Mouse (Mus musculus): ENCODE data around the gene Rngtt.
"Not testable (repeated sequence)": the region's sequence is repeated elsewhere in the genome, so short reads cannot be mapped to it uniquely, and the experiment has no call there.

Gene Rngtt

DNA sequence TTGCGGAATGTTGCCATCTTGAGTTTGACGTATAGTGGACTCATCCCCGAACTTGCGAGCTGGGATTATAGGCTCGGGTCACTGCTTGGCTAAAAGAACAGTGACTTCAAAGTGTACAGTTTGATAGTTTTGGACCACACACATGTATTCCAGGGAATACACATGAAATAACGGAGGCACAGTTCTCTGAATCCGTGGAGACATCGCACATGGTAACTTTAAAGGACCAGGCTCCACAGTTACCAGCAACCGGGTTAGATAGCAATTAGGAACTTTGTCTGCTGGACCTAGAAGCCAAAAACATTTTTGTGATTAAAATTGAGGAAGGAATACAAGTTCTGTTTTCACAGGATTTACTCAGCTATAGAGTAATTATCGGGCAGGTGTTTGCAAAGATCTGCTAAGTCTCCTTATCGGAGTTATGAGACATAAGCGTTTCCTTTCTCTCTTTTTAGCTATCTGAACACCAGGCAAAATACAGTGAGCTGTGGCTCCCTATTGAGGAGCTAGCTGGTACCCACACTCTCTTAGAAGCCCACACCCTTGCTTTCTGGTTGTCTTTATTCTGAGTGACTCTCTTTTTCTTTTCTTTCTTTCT is 828 bp downstream of the Rngtt start:
- no peak for DNase-seq (ENCODE audit: low spot score)

DNA sequence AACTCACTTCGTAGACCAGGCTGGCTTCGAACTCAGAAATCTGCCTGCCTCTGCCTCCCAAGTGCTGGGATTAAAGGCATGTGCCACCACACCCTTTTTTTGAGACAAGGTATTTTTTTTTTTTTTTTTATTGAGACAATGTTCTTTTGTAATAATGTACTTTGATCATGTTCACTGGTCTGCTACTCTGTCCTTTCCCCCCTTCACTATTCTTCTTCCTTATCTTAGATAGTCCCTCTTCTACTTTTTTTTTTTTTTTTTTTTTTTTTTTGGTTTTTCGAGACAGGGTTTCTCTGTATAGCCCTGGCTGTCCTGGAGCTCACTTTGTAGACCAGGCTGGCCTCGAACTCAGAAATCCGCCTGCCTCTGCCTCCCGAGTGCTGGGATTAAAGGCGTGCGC is 4.0 kb downstream of the Rngtt start:
- not testable (repeated sequence) for DNase-seq (ENCODE audit: low spot score)

DNA sequence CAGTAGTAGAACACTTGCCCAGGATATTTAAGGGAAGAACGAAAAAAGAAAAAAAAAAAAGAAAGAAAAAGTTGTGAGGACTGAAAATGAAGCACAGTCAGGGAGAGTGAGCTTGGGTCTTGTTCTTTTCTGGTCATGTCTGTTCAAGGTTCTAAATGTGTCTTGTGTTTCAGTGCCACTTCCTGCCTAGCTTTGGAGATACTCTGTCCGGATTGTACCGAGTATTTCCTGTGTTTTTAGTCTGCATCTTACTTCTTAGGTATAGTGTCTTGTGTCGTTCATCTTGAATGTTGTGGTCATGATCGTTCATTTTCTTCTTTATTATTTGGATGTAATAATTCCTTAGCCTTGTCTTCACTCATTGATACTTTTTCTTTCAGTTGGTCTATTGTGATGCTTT is 5.7 kb downstream of the Rngtt start:
- no peak for DNase-seq (ENCODE audit: low spot score)

DNA sequence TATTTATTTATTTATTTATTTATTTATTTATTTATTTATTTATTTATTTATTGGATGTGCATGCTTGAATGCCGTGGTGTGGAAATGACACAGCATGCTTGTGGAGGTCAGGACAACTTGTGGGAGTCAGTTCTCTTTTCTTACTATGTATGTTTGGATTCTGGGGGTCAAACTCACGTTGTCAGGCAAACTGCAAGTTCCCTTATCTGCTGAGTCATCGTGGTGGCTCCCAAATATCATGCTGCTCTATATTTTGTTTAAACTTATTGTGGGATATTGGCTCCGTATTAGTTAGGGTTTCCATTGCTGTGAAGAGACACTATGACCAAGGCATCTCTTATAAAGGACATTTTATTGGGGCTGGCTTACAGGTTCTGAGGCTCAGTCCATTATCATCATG is 21.0 kb downstream of the Rngtt start:
- no peak for DNase-seq (ENCODE audit: low spot score)

DNA sequence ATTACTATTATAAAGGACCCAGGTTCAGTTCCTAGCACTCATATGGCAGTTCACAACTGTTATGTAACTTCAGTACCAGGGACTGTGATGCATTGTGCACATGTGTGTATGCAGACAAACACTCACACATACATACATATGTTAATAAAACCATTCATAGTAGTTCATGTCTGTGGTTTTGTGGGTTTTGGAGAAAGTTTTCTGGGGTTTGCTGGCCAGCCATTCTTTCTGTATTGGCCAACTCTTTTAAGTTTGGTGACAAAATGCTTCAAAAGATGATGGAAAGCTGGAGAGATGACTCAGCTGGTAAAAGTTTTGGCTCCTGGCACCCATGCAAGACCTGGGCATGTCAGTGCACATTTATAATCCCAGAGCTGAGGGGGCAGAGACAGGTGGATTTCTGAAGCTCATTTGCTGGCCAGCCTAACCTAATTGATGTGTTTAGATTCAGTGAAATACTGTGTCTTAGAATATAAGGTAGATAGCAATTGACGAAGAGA is 22.9 kb downstream of the Rngtt start:
- DNase-seq (ENCODE audit: low spot score): no peak

DNA sequence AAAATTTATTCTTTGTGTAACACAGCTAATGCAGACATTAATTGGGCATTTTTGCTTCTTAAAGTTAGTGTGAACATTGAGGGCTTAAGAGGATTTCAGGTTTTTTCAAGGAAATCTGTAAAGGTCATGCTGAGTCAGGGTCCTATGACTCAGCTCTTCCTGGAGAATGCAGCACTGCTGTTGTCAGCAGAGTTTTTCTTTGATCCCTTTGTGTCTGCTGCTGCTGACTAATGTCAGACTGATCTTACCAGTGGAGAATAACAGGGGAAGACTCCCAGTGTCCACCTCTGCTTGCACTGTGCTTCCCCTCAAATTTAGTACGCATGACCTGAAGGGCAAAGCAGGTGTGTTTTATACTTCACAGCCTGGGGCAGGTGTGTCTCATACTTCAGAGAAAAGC is 27.9 kb downstream of the Rngtt start:
- DNase-seq (ENCODE audit: low spot score): no peak

DNA sequence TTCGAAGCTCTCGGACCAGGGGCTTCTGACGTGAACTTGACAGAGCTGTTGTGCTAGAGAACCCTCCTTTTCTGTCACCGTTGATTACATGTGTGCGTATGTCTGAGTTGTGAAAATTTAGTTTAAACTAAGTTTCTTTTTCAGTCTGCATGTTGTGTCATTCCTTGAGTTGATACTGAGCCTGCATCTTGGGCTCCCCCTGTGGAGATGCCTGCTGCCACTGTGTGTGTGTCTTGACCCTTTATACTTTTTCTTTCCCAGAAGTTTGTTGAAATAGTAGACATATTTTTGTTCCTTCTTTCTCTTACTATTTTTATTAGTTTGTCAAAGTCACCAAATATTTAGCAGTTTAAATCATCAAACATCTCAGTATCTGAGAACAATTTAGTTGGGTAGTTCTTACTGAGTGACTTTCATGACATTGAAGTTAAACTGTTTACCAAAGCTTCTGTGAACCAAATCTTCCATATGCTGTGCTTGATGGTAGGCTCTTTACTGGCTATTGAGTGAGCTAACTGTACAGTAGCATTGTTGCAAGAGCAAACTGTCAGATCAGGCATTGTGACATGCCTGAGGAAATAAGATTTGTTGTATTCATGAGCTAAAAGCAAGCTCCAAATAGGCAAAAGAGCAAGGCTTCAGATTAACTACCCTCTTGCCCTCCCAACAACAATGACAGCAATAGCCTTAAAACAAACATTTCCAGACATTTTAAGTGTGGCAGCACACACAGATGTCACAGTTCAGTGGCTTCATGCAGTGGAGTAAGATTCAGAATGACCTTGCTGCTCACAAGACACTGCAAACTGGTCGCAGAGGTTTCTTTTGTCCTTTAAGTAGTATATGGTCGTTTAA is 33.0 kb downstream of the Rngtt start:
- DNase-seq (ENCODE audit: low spot score): no peak

DNA sequence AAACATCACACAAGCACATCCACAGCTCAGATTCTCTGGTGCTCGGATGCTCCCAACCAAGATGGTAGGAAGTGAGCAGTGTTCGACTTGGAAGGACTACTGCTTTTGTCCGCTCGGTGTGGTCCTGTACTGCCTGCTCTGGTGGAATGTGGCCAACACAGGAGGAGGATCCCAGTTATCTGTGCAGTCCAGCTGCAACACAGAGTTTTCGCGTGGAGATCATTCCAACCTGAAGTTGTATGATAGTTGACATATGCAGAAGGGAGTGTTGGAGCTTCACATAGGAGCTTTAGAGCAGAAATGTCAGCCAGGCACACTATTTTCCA is 33.6 kb downstream of the Rngtt start:
- DNase-seq (ENCODE audit: low spot score): no peak

DNA sequence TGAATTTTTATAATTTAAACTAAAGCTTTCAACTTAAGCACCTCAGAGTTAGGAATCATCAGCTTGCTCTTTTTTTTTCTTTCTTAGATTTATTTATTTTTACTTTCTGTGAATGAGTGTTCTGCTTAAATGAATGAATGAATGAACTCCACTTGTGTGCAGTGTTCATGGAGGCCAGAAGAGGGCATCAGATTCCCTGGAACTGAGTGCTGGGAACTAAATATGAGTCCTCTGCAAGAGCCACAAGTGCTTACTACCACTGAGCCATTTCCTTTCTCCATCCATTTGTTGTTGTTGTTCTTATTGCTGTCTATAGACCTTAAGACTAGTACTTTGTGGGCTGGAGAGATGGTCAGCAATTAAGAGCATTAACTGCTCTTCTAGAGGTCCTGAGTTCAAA is 53.3 kb downstream of the Rngtt start:
- DNase-seq (ENCODE audit: low spot score): no peak

DNA sequence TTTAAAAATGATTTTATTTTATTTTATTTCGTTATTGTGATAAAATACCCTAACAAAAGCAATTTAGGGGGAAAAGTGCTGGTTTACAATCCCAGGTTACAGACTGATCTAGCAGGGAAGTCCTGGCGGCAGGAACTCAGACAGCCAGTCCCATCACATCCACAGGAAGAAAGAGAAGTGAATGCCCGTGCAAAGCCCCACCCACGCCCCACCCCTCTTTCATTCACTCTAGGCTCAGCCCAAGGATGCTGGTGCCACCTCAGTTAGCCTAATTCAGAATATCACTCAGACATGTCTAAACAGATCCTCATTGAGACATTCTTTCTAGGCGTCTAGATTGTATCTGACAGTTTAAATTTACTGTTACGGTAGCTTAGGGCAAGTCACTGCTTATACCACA is 64.8 kb downstream of the Rngtt start:
- no peak for DNase-seq (ENCODE audit: low spot score)

DNA sequence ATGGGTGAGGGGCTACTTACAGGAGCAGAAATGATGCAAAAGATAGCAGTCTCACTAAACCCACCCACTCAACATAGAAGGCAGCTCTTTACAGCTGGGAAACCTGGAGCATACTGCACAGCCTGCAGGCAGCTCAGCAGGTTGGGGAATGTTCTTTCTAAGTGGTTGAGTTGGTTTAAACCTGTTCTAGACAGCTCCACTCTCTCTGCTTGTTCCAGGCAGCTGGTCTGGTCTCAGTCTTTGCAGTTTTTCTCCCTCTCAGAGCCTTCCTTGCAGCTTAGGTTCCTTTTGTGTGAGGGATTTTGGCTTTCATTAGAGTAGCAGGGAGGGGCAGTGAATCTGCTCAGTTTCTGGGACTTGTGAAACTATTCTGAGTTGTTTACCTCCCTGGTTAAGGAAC is 67.5 kb downstream of the Rngtt start:
- no peak for DNase-seq (ENCODE audit: low spot score)

DNA sequence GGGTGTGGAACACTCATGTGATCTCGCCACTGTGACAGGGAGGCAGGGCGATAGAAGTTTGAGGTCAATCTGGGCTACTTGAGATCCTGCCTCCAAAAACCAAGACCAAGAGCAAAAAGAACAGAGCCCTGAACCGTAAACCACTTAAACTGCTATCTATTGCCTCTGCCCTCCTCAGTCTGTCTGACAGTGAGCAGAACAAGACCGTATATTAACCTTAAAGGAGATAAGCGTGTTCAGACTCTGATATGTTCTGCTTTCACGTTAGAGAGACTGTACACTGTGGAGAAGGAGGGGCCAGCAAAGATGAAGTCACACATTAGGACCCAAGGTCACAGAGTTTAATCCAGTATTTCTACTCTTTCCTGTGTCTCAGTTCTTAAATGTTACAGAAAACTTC is 68.8 kb downstream of the Rngtt start:
- DNase-seq (ENCODE audit: low spot score): no peak

DNA sequence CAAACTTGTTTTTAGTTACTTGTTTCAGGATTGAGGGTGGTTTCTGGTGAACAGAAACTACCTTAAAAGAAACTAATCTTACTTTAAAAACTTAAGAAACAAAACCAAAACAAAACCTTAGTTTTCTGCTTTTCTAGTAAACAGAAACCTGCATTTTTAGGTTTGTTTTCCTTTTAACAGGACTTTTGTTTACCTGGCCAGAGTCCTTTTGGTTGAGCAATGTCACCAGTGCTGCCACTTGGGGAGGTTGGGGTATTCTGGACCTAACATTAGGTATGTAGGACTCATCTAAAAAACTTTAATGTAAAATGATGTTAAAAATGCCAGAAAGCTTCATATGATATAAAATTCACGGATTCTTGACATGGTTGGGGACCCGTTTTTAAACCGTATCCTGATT is 78.8 kb downstream of the Rngtt start:
- DNase-seq (ENCODE audit: low spot score): no peak

DNA sequence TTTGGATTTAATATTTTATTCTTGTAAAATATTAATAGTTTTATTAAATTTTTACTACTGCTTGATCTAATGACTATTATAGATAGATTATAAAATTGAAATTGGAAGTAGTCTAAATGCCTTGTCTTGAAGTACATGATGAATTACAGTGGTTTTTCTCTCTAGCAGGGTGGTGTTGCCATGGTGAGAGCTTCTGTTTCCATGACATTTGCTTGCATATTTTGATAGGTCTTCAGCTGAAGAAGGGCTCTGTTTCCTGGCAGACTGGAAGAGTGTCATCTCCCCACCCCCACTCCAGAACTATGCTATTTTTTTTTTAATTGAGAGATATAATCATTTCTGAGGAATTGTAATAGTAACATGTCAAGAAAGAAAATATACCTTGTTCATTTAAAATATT is 80.5 kb downstream of the Rngtt start:
- no peak for DNase-seq (ENCODE audit: low spot score)

DNA sequence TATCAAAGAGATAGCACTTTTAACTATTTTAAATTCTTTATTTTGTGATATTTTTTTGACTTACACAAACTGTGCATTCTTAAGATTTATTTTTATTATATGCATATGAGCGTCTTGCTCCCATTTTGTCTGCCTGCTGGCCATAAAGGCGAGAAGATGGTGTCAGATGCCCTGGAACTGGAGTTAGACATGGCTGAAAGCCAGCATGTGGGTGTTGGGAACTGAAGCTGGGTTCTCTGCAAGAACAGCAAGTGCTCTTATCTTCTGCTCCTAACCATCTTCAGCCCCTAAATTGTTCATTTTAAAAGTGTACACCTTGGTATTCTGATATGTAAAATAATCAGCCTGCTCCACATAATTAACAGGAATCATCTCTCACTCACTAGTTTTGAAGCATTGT is 83.3 kb downstream of the Rngtt start:
- no peak for DNase-seq (ENCODE audit: low spot score)

DNA sequence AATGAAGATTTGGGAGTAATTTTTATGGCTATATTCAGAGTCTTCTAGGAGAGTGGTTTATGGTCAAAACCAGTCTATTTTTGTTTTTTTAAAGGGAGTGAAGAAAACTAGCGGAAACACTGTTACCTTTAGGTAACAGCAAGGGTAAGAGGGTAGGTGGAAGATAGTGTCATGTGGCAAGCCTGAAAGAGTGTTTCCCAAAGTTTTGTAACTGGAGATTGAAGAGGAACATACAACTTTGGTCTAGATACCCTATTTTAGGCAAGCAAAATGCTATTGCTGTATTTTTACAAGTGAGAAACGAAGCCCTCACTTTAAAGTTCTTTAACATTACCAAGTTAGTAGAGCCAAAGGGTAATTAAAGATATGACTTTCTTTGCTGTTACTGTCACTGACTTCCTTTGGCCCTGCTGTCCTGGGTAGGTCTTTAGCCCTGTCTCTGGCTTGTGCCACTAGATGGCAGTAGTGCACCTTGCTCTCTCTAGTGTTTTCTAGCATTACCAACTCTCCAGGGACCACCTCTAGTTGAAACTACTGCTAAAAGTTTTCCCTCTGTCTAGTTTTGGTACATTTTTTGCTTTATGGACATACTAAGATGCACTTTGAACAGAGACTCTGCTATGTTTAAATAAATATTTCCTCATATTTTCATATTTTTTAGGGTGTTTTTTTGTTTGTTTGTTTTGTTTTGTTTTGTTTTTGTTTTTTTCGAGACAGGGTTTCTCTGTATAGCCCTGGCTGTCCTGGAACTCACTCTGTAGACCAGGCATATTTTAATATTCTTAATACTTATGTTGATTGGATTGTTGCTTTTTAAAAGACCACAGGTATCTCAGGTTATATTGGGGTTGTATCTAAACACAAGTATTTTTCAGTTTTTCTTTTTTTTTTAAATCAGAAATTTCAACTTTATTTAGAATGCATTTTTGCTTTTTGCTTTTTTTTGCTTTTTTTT is 86.4 kb downstream of the Rngtt start:
- DNase-seq (ENCODE audit: low spot score): peak; percentile 79

DNA sequence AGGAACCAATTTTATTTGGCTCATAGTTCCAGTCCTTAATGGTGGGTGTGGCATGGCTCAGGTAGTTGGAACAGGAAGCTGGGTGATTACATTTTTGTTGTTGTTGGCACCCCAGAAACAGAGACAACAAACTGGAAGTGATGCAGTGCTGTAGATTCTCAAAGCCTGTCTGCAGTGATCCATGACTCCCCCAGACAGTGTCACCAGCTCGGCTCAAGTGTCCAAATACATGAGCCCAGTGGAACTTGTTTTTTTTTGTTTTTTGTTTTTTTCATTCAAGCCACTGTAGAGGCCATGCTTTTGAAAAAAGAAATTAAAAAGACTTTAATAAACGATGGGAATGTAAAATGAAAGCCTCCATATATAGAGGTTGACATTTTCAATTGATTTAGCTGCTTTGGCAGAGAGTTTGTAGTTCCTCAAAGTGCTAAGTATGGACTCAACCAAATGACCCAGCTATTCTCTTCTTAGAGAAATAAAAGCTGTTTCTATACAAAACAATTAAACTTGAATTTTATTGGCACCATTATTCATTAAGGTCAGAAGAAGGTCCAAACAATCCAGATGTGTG is 95.7 kb downstream of the Rngtt start:
- DNase-seq (ENCODE audit: low spot score): no peak

DNA sequence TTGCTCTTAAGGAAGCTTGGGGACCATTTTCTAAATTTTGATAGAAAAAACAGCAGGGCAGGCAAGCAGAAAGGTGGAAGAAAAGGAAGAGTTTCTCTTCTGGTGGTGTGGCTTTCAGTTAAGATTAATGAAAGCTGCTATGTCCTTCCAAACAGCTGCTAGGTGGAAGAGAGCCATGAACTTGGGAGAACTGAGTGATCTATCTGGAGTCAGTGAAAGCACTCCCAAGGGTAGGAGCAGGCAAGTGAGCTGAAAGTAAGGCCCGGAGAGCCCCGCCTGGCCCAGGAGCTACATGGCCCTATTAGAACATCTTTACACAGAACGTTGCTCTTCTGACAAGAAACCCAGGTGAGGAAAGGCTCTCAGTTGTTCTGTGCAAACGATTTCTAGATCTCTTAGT is 103.7 kb downstream of the Rngtt start:
- no peak for DNase-seq (ENCODE audit: low spot score)

DNA sequence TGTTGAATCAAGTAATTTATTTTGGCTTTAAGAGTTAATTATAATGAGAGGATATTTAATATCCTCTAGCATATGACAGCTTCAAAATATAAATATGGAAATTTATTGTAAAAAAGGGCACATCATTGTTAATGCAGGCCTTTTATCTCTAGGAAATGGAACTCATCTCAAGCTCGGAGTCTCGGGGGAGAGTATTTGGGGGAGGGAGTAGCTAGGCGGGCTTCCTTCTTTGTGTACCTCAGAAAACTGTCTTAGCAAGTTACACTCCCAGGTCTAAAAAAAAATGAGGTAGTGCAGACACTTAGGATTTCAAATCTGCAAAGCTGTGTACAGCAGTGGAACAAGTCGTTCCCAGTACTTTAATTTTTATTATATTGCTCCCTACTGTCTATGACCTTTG is 104.7 kb downstream of the Rngtt start:
- DNase-seq (ENCODE audit: low spot score): no peak

DNA sequence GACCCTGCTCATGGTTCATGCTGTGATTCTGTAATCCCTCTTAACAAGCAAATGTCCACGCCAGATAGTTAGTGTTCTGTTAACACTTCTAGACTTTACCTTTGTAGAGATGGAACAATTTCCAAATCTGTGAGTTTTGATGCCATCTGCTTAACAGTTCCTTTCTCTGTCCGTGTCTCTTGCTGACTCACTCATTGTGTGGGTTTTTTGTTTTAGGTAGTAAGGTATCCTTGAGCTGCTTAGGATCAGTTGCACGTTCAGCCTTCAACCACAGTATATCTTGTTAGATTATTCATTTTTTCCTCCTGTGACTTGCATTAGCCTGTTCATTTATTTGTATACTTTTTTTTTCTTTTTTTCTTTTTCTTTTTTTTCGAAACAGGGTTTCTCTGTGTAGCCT is 107.3 kb downstream of the Rngtt start:
- DNase-seq (ENCODE audit: low spot score): no peak

DNA sequence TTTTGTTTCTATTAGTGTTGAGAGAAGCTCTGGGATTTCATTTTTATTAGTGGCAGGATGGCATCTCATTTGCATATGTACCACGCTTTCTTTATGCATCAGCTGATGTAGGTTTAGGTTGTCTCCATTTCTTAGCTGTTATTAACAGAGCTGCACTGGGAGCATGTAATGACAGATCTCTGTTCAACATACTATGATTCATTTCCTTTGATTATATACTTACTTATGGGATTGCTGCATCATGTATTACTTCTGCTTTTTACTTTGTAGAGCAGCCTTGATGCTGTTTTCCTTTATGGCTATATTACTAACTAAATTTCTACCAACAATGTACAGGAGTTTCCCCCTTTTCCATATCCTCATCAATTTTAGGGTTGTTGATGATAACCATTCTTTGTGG is 109.5 kb downstream of the Rngtt start:
- no peak for DNase-seq (ENCODE audit: low spot score)

DNA sequence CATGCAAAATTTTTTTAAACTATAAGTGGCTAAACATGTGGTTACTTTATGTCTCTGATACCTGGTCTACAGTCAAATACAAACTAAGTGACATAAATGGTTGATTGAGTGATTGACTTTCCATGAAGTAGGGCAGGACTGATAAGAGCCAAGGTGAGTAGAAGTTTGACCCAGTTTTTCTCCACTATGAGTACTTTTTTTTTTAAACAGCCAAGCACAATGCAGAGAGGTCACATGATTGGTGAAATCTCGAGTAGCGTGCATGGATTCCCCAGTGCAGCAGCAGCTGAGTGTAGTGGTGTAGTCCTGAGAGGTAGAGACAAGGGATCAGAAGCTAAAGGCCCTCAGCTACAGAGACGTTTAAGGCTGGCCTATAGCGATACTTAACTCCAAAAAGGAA is 118.7 kb downstream of the Rngtt start:
- no peak for DNase-seq (ENCODE audit: low spot score)

Data from urinary bladder, postnatal 25 days (tissue).